Mouse (Mus musculus): ENCODE data around the gene Tsfm.

Gene Tsfm

DNA sequence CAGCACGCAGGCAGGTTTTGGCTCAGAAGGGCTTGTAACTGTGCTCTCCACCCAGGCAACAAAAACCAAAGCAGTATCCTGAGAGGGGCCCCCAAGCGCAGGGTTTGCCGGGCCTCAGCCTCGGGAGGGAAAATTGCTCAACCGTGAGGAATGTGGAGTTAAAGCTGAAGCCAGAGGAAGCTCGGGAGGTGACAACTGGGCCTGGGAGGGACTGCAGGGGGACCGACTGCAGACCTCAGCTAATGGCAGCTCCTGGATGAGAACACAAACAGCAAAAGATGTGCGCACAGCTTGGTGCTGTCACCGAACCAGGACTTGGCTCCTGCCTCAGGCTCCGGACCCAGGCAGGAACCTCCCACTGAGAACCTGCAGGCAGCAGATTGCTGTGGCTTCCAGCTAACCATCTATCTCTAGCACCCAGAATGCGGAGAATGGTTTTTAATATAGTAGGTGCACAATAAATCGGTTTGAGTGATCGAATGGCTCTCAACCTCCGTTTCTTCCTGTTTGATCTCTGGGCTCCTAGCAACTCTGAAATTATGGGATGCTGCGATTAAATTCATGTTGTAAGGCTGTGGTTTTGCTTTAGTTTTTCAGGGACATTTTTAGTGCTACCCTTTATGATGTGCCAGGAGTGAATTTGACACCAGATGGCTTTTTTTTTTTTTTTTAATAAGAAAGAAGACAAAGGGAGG, 68.2 kb downstream of the Tsfm start:
- peak; percentile 63 to 77 for DNase-seq (ENCODE audit: low spot score in 2 of 2)

DNA sequence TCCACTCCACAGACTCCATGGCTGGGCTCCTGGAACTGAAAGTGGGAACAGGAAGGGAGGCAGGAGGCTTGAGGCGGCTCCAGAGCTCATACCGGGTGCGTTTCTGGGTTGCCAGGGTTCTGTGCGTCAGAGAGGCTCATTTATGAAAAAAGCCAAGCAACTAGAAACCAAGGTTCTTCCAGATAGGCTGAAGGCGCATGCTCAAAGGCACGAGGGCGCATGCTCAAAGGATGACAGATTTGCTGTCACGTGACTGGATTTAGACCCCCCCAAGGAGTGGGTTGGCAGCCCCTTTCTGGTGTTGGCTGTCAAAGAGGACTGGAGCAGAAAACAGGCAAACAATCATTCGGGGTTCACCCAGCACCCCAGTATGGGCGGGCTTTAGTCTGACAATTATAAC, 68.9 kb downstream of the Tsfm start:
- peak; percentile 67 to 79 for DNase-seq (ENCODE audit: low spot score in 2 of 2)

Data from heart, adult 9 months (tissue).